Comparison of ENCODE assay signal across 9 mouse cellular contexts in genomic region chr8:70553740-70554139, GRCm38 (mm10). TPM values are rescaled to one million over a fixed set of nuclear protein-coding genes. Genes with fewer than 3 reads are reported as not detected.
DNase-seq lines count a peak whose midpoint lies in the region; TF ChIP-seq lines count a peak whose summit lies in the region.
"Had no signal": no experiment of that assay in that cellular context is flagged by ENCODE, and none has a peak within 500 bp of the region (broad histone marks: within the 10 kb centered on the region; RNA-seq: fewer than 3 reads in every experiment).

No protein-coding gene starts in this region.

- no peak for TF ChIP-seq CTCF in left cerebral cortex, adult 2 months (IDR thresholded peaks at IDR 0.05)

- H3K27ac ChIP-seq in left cerebral cortex, adult 2 months, result peak overlapping the region; percentile 65; the same call in 1 of the 2 replicates

- intact Hi-C loops in left cerebral cortex, adult 2 months (cut with DNase I), result no loop called here
- intact Hi-C loops in heart, postnatal 36 days (cut with DNase I), result no loop called here

- no peak for DNase-seq in left cerebral cortex, adult 2 months (ENCODE audit: extremely low spot score in 1 of 2, low spot score in 2 of 2)
- no peak for DNase-seq in left cerebral cortex, adult 9 months (ENCODE audit: low spot score in 2 of 2)
- DNase-seq in adrenal gland, adult 2 months, result peak; percentile 81
- DNase-seq in cerebellum, postnatal 36 days, result peak; percentile 73 to 77
- peak; percentile 62 to 73 for DNase-seq in heart, postnatal 36 days
- peak; percentile 56 to 59 for DNase-seq in lung, postnatal 4 days
- DNase-seq in embryo, embryonic 10.5 days (ENCODE audit: low spot score), result no peak
- DNase-seq in urinary bladder, postnatal 10 days (ENCODE audit: low spot score), result no peak

- H3K4me3 ChIP-seq in left cerebral cortex, adult 2 months, result no peak overlapping the region
- H3K4me3 ChIP-seq: limb, embryonic 12.5 days had no signal

RNA-seq across cellular contexts. Expression of gene Ell, which starts 14.5 kb away (rescaled TPM):
- 10 to 100 TPM; 18.6 to 20.8 TPM for total RNA-seq in left cerebral cortex, adult 2 months (2021)
- 10 to 100 TPM; 26.1 to 29.6 TPM for total RNA-seq in adrenal gland, adult 2 months (2021)
- 31.1 and 36.1 TPM in 2 replicates for polyA plus RNA-seq in adrenal gland, adult 2 months (2012; rRNA removed)
- total RNA-seq in heart, postnatal 36 days (2021), result 10 to 100 TPM; 12.0 to 12.1 TPM

RNA-seq across cellular contexts. Expression of gene Kxd1, which starts 26.0 kb away (rescaled TPM):
- total RNA-seq in left cerebral cortex, adult 2 months (2021), result 10 to 100 TPM; 39.8 to 44.4 TPM
- total RNA-seq in adrenal gland, adult 2 months (2021), result 10 to 100 TPM; 75.9 to 82.8 TPM
- polyA plus RNA-seq in adrenal gland, adult 2 months (2012; rRNA removed), result 83.0 and 87.3 TPM in 2 replicates
- total RNA-seq in heart, postnatal 36 days (2021), result 10 to 100 TPM; 88.4 to 91.4 TPM

RNA-seq across cellular contexts. Expression of gene Fkbp8, which starts 26.2 kb away (rescaled TPM):
- 100 to 1,000 TPM; 392 to 410 TPM for total RNA-seq in left cerebral cortex, adult 2 months (2021)
- total RNA-seq in adrenal gland, adult 2 months (2021), result 100 to 1,000 TPM; 269 to 287 TPM
- polyA plus RNA-seq in adrenal gland, adult 2 months (2012; rRNA removed), result 602 and 610 TPM in 2 replicates
- total RNA-seq in heart, postnatal 36 days (2021), result 100 to 1,000 TPM; 133 to 138 TPM

RNA-seq across cellular contexts. Expression of gene Isyna1, which starts 40.4 kb away (rescaled TPM):
- 10 to 100 TPM; 52.9 to 55.3 TPM for total RNA-seq in left cerebral cortex, adult 2 months (2021)
- total RNA-seq in adrenal gland, adult 2 months (2021), result 100 to 1,000 TPM; 103 to 199 TPM
- polyA plus RNA-seq in adrenal gland, adult 2 months (2012; rRNA removed), result 344 and 376 TPM in 2 replicates
- total RNA-seq in heart, postnatal 36 days (2021), result 10 to 100 TPM; 22.2 to 25.8 TPM

RNA-seq across cellular contexts. Expression of gene Uba52, which starts 43.1 kb away (rescaled TPM):
- 100 to 1,000 TPM; 788 to 861 TPM for total RNA-seq in left cerebral cortex, adult 2 months (2021)
- 1,000 to 10,000 TPM; 1,627 to 1,685 TPM for total RNA-seq in adrenal gland, adult 2 months (2021)
- polyA plus RNA-seq in adrenal gland, adult 2 months (2012; rRNA removed), result 619 and 1,322 TPM in 2 replicates
- total RNA-seq in heart, postnatal 36 days (2021), result 1,000 to 10,000 TPM; 1,469 to 1,509 TPM

Comparison
In these comparisons a context has a peak if more than half of its experiments do, and no peak if none do; other contexts are left out.
1. DNase-seq: peak in adrenal gland, adult 2 months (single experiment), cerebellum, postnatal 36 days (2 of 2), heart, postnatal 36 days (2 of 2) and lung, postnatal 4 days (2 of 2); none in left cerebral cortex, adult 2 months (0 of 2), left cerebral cortex, adult 9 months (0 of 2), embryo, embryonic 10.5 days (single experiment) and urinary bladder, postnatal 10 days (single experiment).